Mouse (Mus musculus) MEL (cell line): ENCODE measurements around the gene Fchsd2. TPM values are rescaled to one million over a fixed set of nuclear protein-coding genes. Genes with fewer than 3 reads are reported as not detected.

Source experiments
- DNase-seq: peaks from one replicate; pipeline ENCODE4 v3.0.0; 2011; ENCODE audit warnings: low read depth, low spot score
- H3K27ac ChIP-seq: 2 replicates; pipeline ENCODE4 v1.5.1; 2012; ENCODE audit warnings: low read depth, mild to moderate bottlenecking, control low read depth, low read length, moderate library complexity; ENCODE audit not compliant: control insufficient read depth
- H3K27me3 ChIP-seq, 2 experiments: fragments of 150-350 bp in 1 of 2; sonication (generic) in 1 of 2; 2 replicates each; pipeline ENCODE4 v1.6.1; 2012; ENCODE audit warnings: low read length in 2 of 2, mild to moderate bottlenecking in 2 of 2, improper control_type of control experiment in 1 of 2, moderate library complexity in 1 of 2; ENCODE audit not compliant: insufficient read depth in 2 of 2, control insufficient read depth in 1 of 2
- H3K36me3 ChIP-seq, 2 experiments: 2 replicates each; pipeline ENCODE4 v1.6.1; 2012 to 2014; ENCODE audit warnings: low read length in 2 of 2, improper control_type of control experiment in 1 of 2, inconsistent platforms in 1 of 2, mild to moderate bottlenecking in 1 of 2; ENCODE audit not compliant: insufficient read depth in 2 of 2, control insufficient read depth in 1 of 2
- H3K4me1 ChIP-seq, 2 experiments: fragments of 150-350 bp in 1 of 2; sonication (generic) in 1 of 2; 2 replicates each; pipeline ENCODE4 v1.6.1; 2012; ENCODE audit warnings: low read length in 2 of 2, improper control_type of control experiment in 1 of 2, mild to moderate bottlenecking in 1 of 2; ENCODE audit not compliant: insufficient read depth in 2 of 2, control insufficient read depth in 1 of 2
- H3K4me3 ChIP-seq, 2 experiments: fragments of 150-350 bp in 1 of 2; sonication (generic) in 1 of 2; 2 replicates each; pipeline ENCODE4 v1.5.1; 2012; ENCODE audit warnings: low read depth in 2 of 2, low read length in 2 of 2, mild to moderate bottlenecking in 2 of 2, moderate library complexity in 2 of 2, control low read depth in 1 of 2, improper control_type of control experiment in 1 of 2; ENCODE audit not compliant: control insufficient read depth in 1 of 2, insufficient read depth in 1 of 2
- H3K79me2 ChIP-seq: 2 replicates; pipeline ENCODE4 v1.6.1; 2012; ENCODE audit warnings: mild to moderate bottlenecking, low read length, moderate library complexity; ENCODE audit not compliant: control insufficient read depth, poor library complexity, insufficient read depth
- H3K9ac ChIP-seq: 2 replicates; pipeline ENCODE4 v1.6.1; 2012; ENCODE audit warnings: low read depth, mild to moderate bottlenecking, control low read depth, low read length, moderate library complexity; ENCODE audit not compliant: control insufficient read depth, poor library complexity, severe bottlenecking
- H3K9me3 ChIP-seq: fragments of 150-350 bp; sonication (generic); replicated peaks from 2 replicates; pipeline ENCODE4 v1.6.1; 2012; ENCODE audit warnings: mild to moderate bottlenecking, low read length, improper control_type of control experiment, moderate library complexity; ENCODE audit not compliant: insufficient read depth
- CHD1 ChIP-seq: IDR thresholded peaks from 2 replicates; pipeline ENCODE4 v1.6.1; 2012; ENCODE audit warnings: low read depth, mild to moderate bottlenecking, inconsistent platforms, low read length, improper control_type of control experiment
- CTCF ChIP-seq, 3 experiments: IDR thresholded peaks in 2 of 3; conservative IDR thresholded peaks in 1 of 3; 2 replicates each; pipeline ENCODE4 v1.5.1; 2011 to 2012; ENCODE audit warnings: low read length in 3 of 3, low read depth in 2 of 3, mild to moderate bottlenecking in 2 of 3, improper control_type of control experiment in 1 of 3, inconsistent platforms in 1 of 3, mixed read lengths in 1 of 3, moderate library complexity in 1 of 3; ENCODE audit not compliant: control insufficient read depth in 1 of 3, insufficient read depth in 1 of 3, poor library complexity in 1 of 3, severe bottlenecking in 1 of 3
- E2F4 ChIP-seq: IDR thresholded peaks from 2 replicates; pipeline ENCODE4 v1.6.1; 2011; ENCODE audit warnings: low read depth, low read length, improper control_type of control experiment, borderline replicate concordance
- ELF1 ChIP-seq: IDR thresholded peaks from 2 replicates; pipeline ENCODE4 v1.6.1; 2014; ENCODE audit warnings: low read depth, mild to moderate bottlenecking, inconsistent platforms, low read length, improper control_type of control experiment, moderate library complexity
- EP300 ChIP-seq, 2 experiments: IDR thresholded peaks; 2 replicates each; pipeline ENCODE4 v1.6.1; 2011; ENCODE audit warnings: improper control_type of control experiment in 2 of 2, low read length in 2 of 2, low read depth in 1 of 2, mild to moderate bottlenecking in 1 of 2
- ETS1 ChIP-seq: IDR thresholded peaks from 2 replicates; pipeline ENCODE4 v1.6.1; 2012; ENCODE audit warnings: low read depth, mild to moderate bottlenecking, inconsistent platforms, low read length, improper control_type of control experiment, moderate library complexity
- GABPA ChIP-seq: IDR thresholded peaks from 2 replicates; pipeline ENCODE4 v1.6.1; 2012; ENCODE audit warnings: low read depth, mild to moderate bottlenecking, inconsistent platforms, low read length, improper control_type of control experiment, moderate library complexity
- GATA1 ChIP-seq: IDR thresholded peaks from 2 replicates; pipeline ENCODE4 v1.6.1; 2011; ENCODE audit warnings: low read depth, low read length, improper control_type of control experiment
- HCFC1 ChIP-seq: IDR thresholded peaks from 2 replicates; pipeline ENCODE4 v1.6.1; 2012; ENCODE audit warnings: low read depth, mild to moderate bottlenecking, inconsistent platforms, low read length, improper control_type of control experiment, moderate library complexity
- KAT2A ChIP-seq: conservative IDR thresholded peaks from 2 replicates; pipeline ENCODE4 v1.6.1; 2012; ENCODE audit warnings: low read depth, low read length, improper control_type of control experiment, inconsistent platforms
- MAX ChIP-seq: IDR thresholded peaks from 2 replicates; pipeline ENCODE4 v1.6.1; 2011; ENCODE audit warnings: low read length, improper control_type of control experiment
- MAZ ChIP-seq: IDR thresholded peaks from 2 replicates; pipeline ENCODE4 v1.6.1; 2012; ENCODE audit warnings: low read depth, mild to moderate bottlenecking, inconsistent platforms, low read length, improper control_type of control experiment
- MEF2A ChIP-seq: IDR thresholded peaks from 2 replicates; pipeline ENCODE4 v1.6.1; 2014; ENCODE audit warnings: low read depth, mild to moderate bottlenecking, inconsistent platforms, low read length, improper control_type of control experiment; ENCODE audit not compliant: poor library complexity, insufficient replicate concordance, severe bottlenecking; ENCODE audit errors: extremely low read depth
- MXI1 ChIP-seq: IDR thresholded peaks from 2 replicates; pipeline ENCODE4 v1.6.1; 2011; ENCODE audit warnings: mild to moderate bottlenecking, low read depth, low read length, improper control_type of control experiment
- NELFE ChIP-seq: IDR thresholded peaks from 2 replicates; pipeline ENCODE4 v1.6.1; 2011; ENCODE audit warnings: low read depth, low read length, improper control_type of control experiment
- NRF1 ChIP-seq: IDR thresholded peaks from 2 replicates; pipeline ENCODE4 v1.6.1; 2014; ENCODE audit warnings: low read depth, mild to moderate bottlenecking, inconsistent platforms, low read length, improper control_type of control experiment, moderate library complexity; ENCODE audit not compliant: poor library complexity, insufficient read depth, severe bottlenecking
- POLR2A ChIP-seq, 2 experiments: IDR thresholded peaks; 2 replicates each; pipeline ENCODE4 v1.6.1; 2011 to 2012; ENCODE audit warnings: low read length in 2 of 2, mild to moderate bottlenecking in 2 of 2, control low read depth in 1 of 2, improper control_type of control experiment in 1 of 2, low read depth in 1 of 2, moderate library complexity in 1 of 2; ENCODE audit not compliant: control insufficient read depth in 1 of 2, insufficient read depth in 1 of 2, poor library complexity in 1 of 2
- POLR2AphosphoS2 ChIP-seq: IDR thresholded peaks from 2 replicates; pipeline ENCODE4 v1.6.1; 2011; ENCODE audit warnings: low read length, improper control_type of control experiment
- POLR2AphosphoS5 ChIP-seq: IDR thresholded peaks from 2 replicates; pipeline ENCODE4 v1.6.1; 2012; ENCODE audit warnings: low read depth, borderline replicate concordance, mild to moderate bottlenecking, inconsistent platforms, low read length, moderate library complexity, mixed read lengths
- RAD21 ChIP-seq: IDR thresholded peaks from 2 replicates; pipeline ENCODE4 v1.6.1; 2011; ENCODE audit warnings: mild to moderate bottlenecking, low read depth, low read length, improper control_type of control experiment
- RCOR1 ChIP-seq: IDR thresholded peaks from 2 replicates; pipeline ENCODE4 v1.6.1; 2012; ENCODE audit warnings: low read depth, mild to moderate bottlenecking, inconsistent platforms, low read length, improper control_type of control experiment
- SIN3A ChIP-seq: IDR thresholded peaks from 2 replicates; pipeline ENCODE4 v1.6.1; 2012; ENCODE audit warnings: low read length, improper control_type of control experiment, inconsistent platforms
- SMC3 ChIP-seq: IDR thresholded peaks from 2 replicates; pipeline ENCODE4 v1.6.1; 2011; ENCODE audit warnings: low read depth, low read length, improper control_type of control experiment
- TBP ChIP-seq: IDR thresholded peaks from 2 replicates; pipeline ENCODE4 v1.8.0; 2011; ENCODE audit warnings: low read depth, low read length, improper control_type of control experiment
- TCF12 ChIP-seq: IDR thresholded peaks from 2 replicates; pipeline ENCODE4 v1.6.1; 2014; ENCODE audit warnings: low read depth, mild to moderate bottlenecking, inconsistent platforms, low read length, improper control_type of control experiment, moderate library complexity
- UBTF ChIP-seq: IDR thresholded peaks from 2 replicates; pipeline ENCODE4 v1.6.1; 2012; ENCODE audit warnings: low read depth, mild to moderate bottlenecking, inconsistent platforms, low read length, improper control_type of control experiment, moderate library complexity, borderline replicate concordance; ENCODE audit not compliant: insufficient read depth
- USF1 ChIP-seq: IDR thresholded peaks from 2 replicates; pipeline ENCODE4 v1.6.1; 2014; ENCODE audit warnings: low read depth, mild to moderate bottlenecking, inconsistent platforms, low read length, improper control_type of control experiment, moderate library complexity
- ZC3H11A ChIP-seq: IDR thresholded peaks from 2 replicates; pipeline ENCODE4 v1.6.1; 2012; ENCODE audit warnings: low read depth, mild to moderate bottlenecking, inconsistent platforms, low read length, improper control_type of control experiment
- ZMIZ1 ChIP-seq: IDR thresholded peaks from 2 replicates; pipeline ENCODE4 v1.6.1; 2012; ENCODE audit warnings: low read depth, mild to moderate bottlenecking, inconsistent platforms, low read length, improper control_type of control experiment, moderate library complexity
- polyA plus RNA-seq, 2 experiments: library from polyadenylated mRNA; stranded (reverse) in 1 of 2; unstranded in 1 of 2; fragments of >175 nt in 1 of 2; fragments of >200 nt in 1 of 2; gene quantifications; 2 replicates each; pipeline versions ENCODE4 v1.2.1 to v1.2.4; 2012; ENCODE audit warnings: low replicate concordance in 2 of 2, low read depth in 1 of 2; ENCODE audit not compliant: insufficient read length in 2 of 2, insufficient read depth in 1 of 2, missing spikeins in 1 of 2
- total RNA-seq: library from RNA; depleted of rRNA; stranded (reverse); fragments of 300-350 nt; gene quantifications from 2 replicates; pipeline ENCODE4 v1.2.3, GENCODE M21; 2012

The Fchsd2 gene
- total and polyA plus RNA-seq, 3 experiments = 3.9 to 6.3 TPM; not detected in 1

GRCm38 (mm10) chr7:101107968-101108652 lies 15.4 kb downstream of the Fchsd2 start:
- TF ChIP-seq SMC3 (peak; percentile 16; the same call in 1 of the 2 replicates), USF1 (peak; percentile 65), GABPA (no peak), POLR2AphosphoS5 (no peak), ZC3H11A (no peak), TCF12 (0 out of 2 replicates have a peak, but pooled peaks have one; percentile 30), RAD21 (peak; percentile 6), MAZ (peak; percentile 84), NELFE (peak; percentile 17; the same call in 1 of the 2 replicates), MXI1 (peak; percentile 49; the same call in 1 of the 2 replicates), MAX (peak; percentile 53; the same call in 1 of the 2 replicates), POLR2A (IDR thresholded peaks at IDR 0.05; ENCODE audit: control insufficient read depth in 1 of 2, insufficient read depth in 1 of 2, low read depth in 1 of 2, low read length in 2 of 2, poor library complexity in 1 of 2) (peak; percentile 63 to 70; a peak in 3 of 4 replicates), TBP (peak; percentile 42; the same call in 1 of the 2 replicates), ZMIZ1 (0 out of 2 replicates have a peak, but pooled peaks have one; percentile 43), EP300 (IDR thresholded peaks at IDR 0.05; ENCODE audit: low read depth in 1 of 2, low read length in 2 of 2) (0 out of 4 replicates have a peak, but pooled peaks of 1 of the 2 experiments have one; percentile 6), NRF1 (peak; percentile 86), E2F4 (peak; percentile 86), ELF1 (peak; percentile 62; the same call in 1 of the 2 replicates), GATA1 (no peak), CTCF (IDR thresholded peaks at IDR 0.05 in 2 of 3, conservative IDR thresholded peaks at IDR 0.05 in 1 of 3; ENCODE audit: control insufficient read depth in 1 of 3, insufficient read depth in 1 of 3, low read depth in 2 of 3, low read length in 3 of 3, poor library complexity in 1 of 3, severe bottlenecking in 1 of 3) (peak in 2 of 3 experiments; percentile 76 to 82; a peak in 5 of 6 replicates), CHD1 (peak; percentile 98), HCFC1 (peak; percentile 72), SIN3A (peak; percentile 5; the same call in 1 of the 2 replicates), POLR2AphosphoS2 (no peak), UBTF (no peak), KAT2A (no peak), RCOR1 (no peak), MEF2A (no peak), ETS1 (peak; percentile 9; the same call in 1 of the 2 replicates)
- Histone ChIP-seq H3K27me3 (peaks cover 0 to 3% of the 10 kb centered on the region in 2 experiments; a peak in 1 of 4 replicates), H3K9me3 (no peaks in the 10 kb centered on the region), H3K4me3 (peak overlapping the region; percentile 36 to 63), H3K36me3 (peaks cover 0 to 10% of the 10 kb centered on the region in 2 experiments; a peak in 3 of 4 replicates), H3K79me2 (peaks cover 6% of the 10 kb centered on the region), H3K4me1 (peaks cover 0 to 15% of the 10 kb centered on the region in 2 experiments), H3K27ac (peak overlapping the region; percentile 51), H3K9ac (peak overlapping the region; percentile 80)
- peak; percentile 95 for DNase-seq
